Mouse (Mus musculus) spleen, adult 12 weeks (tissue): ENCODE measurements around the gene Prorsd1.

Experiments used
- DNase-seq: peaks from one replicate; pipeline ENCODE4 v3.0.0; 2022; ENCODE audit warnings: low spot score

Gene Prorsd1

DNA sequence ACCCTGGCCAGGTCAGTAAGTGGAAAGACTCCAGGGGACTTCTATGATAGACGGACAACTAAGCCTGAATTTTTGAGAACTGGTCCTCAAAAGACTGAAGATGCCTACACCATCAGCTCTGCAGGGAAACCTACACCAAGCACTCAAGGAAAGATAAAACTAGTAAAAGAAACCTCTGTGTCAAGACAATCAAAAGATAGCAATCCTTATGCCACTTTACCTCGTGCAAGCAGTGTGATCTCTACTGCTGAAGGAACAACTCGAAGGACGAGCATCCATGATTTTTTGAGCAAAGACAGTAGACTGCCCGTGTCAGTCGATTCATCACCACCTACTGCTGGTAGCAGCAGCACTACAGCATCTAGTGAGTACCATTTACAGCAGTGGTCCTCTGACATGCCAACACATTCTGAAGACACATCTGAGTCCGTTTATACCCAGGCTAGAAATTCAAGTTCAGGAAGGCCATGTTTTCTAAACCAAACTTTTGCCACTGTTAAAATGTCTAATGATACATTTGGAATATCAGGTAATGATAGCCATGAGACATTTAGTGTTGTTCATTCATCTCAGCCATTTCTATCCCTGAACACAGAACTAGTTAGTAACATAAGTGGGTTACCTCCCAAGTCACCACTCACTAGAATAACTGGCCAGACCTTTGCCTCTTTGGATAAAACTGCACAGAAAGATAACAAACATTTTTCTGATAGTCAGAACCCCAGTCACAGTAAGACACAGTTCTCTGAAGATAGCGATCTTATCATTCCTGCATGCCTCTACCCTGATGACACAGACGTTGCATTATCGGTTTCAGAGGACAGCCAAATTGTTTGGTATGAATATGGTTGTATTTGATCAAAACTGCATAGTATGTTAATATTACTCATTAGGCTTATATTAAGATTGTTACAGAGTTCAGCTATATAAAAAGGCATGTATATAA, 10.6 kb downstream of the Prorsd1 start:
- no peak for DNase-seq

DNA sequence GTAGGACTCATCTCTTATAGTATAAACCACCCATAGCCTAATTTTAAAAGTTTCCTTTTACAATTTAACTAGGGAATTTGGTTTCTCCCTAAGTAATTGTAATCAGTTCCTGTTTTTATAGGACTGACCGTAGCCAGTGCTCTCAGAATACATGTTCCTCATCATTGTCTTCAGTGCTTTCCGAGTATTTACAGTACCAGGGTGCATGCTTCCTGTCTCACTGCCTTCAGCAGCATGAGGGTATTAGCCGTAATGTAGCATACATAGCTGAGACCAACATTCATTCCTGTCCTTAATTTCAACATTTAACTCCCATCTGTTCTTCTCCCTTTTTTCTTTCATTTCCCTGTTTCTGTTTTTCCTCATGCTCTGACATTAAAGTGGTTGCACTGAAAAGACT, 17.9 kb downstream of the Prorsd1 start:
- DNase-seq: no peak

DNA sequence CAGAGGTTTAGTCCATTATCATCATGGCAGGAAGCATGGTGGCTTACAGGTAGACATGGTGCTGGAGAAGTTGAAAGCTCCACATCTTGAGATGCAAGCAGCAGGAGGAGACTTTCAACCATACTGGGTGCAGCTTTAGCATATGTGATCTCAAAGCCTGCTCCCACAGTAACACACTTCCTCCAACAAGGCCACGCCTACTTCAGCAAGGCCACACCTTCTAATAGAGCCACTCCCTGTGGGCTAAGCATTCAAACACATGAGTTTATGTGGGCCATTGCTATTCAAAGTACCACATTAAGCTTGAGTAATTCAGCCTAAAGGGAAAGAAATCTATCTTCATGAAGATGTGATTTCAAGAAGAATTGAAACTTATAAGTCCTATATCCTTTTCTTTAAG, 21.7 kb downstream of the Prorsd1 start:
- no peak for DNase-seq

DNA sequence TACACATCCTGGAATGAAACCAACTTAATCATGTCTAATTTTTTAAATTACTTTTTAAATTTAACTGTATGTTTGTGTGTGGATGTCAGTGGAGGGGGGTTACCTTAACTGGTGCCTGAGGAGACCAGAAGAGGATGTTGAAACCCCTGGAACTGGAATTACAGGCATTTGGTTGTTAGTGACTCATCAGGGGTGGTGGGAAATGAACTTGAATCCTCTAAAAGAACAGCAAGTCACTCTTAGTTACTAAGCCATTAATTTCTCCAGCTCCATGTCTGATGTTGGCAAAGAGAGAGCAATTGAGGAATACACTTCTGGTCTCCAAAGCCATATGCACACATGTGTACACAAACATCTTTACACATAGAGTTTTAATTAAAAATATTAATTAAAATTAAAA, 40.2 kb downstream of the Prorsd1 start:
- no peak for DNase-seq
